Mouse (Mus musculus) urinary bladder, postnatal 10 days (tissue): Measurements from ENCODE around the gene Nus1.

ENCODE experiments used
- DNase-seq: peaks from one replicate; pipeline ENCODE4 v3.0.0; 2022; ENCODE audit warnings: low spot score

Gene Nus1

GRCm38 (mm10) chr10:52417299-52417997, at the start of gene Nus1:
Nus1 (plus strand) TSS chr10:52417547.
- DNase-seq = peak; percentile 88

- no peak for DNase-seq
These were observed 49.0 kb upstream of the Nus1 start for GRCm38 (mm10) chr10:52368376-52368775.

GRCm38 (mm10) chr10:52373834-52374233, 43.5 kb upstream of the Nus1 start:
- DNase-seq = no peak

- DNase-seq = no peak
These were observed 42.7 kb upstream of the Nus1 start for GRCm38 (mm10) chr10:52374651-52375050.

- DNase-seq = no peak
These were observed 40.9 kb upstream of the Nus1 start for GRCm38 (mm10) chr10:52376422-52376821.

GRCm38 (mm10) chr10:52377813-52378212, 39.5 kb upstream of the Nus1 start:
- DNase-seq = no peak

GRCm38 (mm10) chr10:52381321-52381801, 36.0 kb upstream of the Nus1 start:
- no peak for DNase-seq

- peak; percentile 83 for DNase-seq
These were observed 35.3 kb upstream of the Nus1 start, which contains the start of gene Gopc for GRCm38 (mm10) chr10:52381845-52382591. Gopc (minus strand) TSS chr10:52382124.

GRCm38 (mm10) chr10:52383022-52383421, 34.3 kb upstream of the Nus1 start:
- DNase-seq = no peak

- no peak for DNase-seq
These were observed 33.8 kb upstream of the Nus1 start for GRCm38 (mm10) chr10:52383522-52383921.

- DNase-seq = no peak
These were observed 32.3 kb upstream of the Nus1 start for GRCm38 (mm10) chr10:52384823-52385610.

GRCm38 (mm10) chr10:52387192-52387591, 30.2 kb upstream of the Nus1 start:
- no peak for DNase-seq

- no peak for DNase-seq
These were observed 28.4 kb upstream of the Nus1 start, which contains the start of gene Nepn for GRCm38 (mm10) chr10:52388922-52389430. Nepn (plus strand) TSS chr10:52388972.

- no peak for DNase-seq
These were observed 27.9 kb upstream of the Nus1 start for GRCm38 (mm10) chr10:52389438-52389837.

- DNase-seq = no peak
These were observed 26.1 kb upstream of the Nus1 start for GRCm38 (mm10) chr10:52391208-52391607.

- no peak for DNase-seq
These were observed 20.7 kb upstream of the Nus1 start for GRCm38 (mm10) chr10:52396647-52397046.

- no peak for DNase-seq
These were observed 18.6 kb upstream of the Nus1 start for GRCm38 (mm10) chr10:52398715-52399114.

- no peak for DNase-seq
These were observed 17.6 kb upstream of the Nus1 start for GRCm38 (mm10) chr10:52399722-52400121.

GRCm38 (mm10) chr10:52405160-52405559, 12.2 kb upstream of the Nus1 start:
- no peak for DNase-seq

GRCm38 (mm10) chr10:52407526-52407925, 9.8 kb upstream of the Nus1 start:
- DNase-seq = no peak

GRCm38 (mm10) chr10:52415020-52415419, 2.3 kb upstream of the Nus1 start:
- DNase-seq = no peak

GRCm38 (mm10) chr10:52416458-52416857, 889 bp upstream of the Nus1 start:
- no peak for DNase-seq
